Mouse (Mus musculus) olfactory bulb, adult 2 months (tissue): ENCODE results near the gene Specc1l.

ENCODE experiments used
- CTCF ChIP-seq: fragments of 200-500 bp; IDR thresholded peaks from 2 replicates; pipeline ENCODE4 v1.5.1; 2012; ENCODE audit warnings: low read depth, mild to moderate bottlenecking, low read length, moderate library complexity; ENCODE audit not compliant: insufficient read depth
- POLR2A ChIP-seq: fragments of 200-500 bp; IDR thresholded peaks from 2 replicates; pipeline ENCODE4 v1.6.1; 2012; ENCODE audit warnings: mild to moderate bottlenecking, low read depth, low read length, moderate library complexity; ENCODE audit not compliant: insufficient read depth

DNA sequence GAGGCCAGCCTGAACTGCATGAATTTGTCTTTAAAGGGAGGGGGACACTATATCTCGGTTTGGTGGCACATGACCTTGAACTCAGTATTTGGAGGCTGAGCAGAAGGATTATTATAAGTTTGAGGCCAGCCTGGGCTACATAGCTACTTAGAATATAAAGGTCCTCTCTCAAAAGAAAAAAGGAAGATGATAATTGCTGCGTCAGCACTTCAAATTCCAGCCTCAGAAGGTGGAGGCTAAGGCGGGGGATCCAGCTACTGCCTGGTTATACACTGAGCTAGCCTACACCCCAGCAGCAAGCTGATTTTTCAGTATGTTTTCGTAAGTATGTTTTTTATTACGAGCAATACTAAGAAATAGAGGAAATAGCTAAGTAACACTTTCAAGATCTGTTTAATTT lies 78.8 kb downstream of the Specc1l start:
- TF ChIP-seq POLR2A (no peak), CTCF (no peak)
